Mouse (Mus musculus): ENCODE data around the gene Map4k4. TPM values are rescaled to one million over a fixed set of nuclear protein-coding genes. Genes with fewer than 3 reads are reported as not detected.

Map4k4 gene
- total RNA-seq, 1 experiment from 2014 or later, result 236 TPM

GRCm38 (mm10) chr1:40023206-40023605 lies 122.5 kb downstream of the Map4k4 start:
- no peak for ATAC-seq (ENCODE audit: extremely low read depth, insufficient number of reproducible peaks, low FRiP score, poor library complexity, severe bottlenecking)

- ATAC-seq (ENCODE audit: extremely low read depth, insufficient number of reproducible peaks, low FRiP score, poor library complexity, severe bottlenecking), result no peak
Observed at GRCm38 (mm10) chr1:40023748-40024147, 123.0 kb downstream of the Map4k4 start.

- ATAC-seq (ENCODE audit: extremely low read depth, insufficient number of reproducible peaks, low FRiP score, poor library complexity, severe bottlenecking), result no peak
Observed at GRCm38 (mm10) chr1:40024554-40025320, 124.0 kb downstream of the Map4k4 start.

GRCm38 (mm10) chr1:40025416-40025815 lies 124.7 kb downstream of the Map4k4 start:
- ATAC-seq (ENCODE audit: extremely low read depth, insufficient number of reproducible peaks, low FRiP score, poor library complexity, severe bottlenecking), result no peak

GRCm38 (mm10) chr1:40027116-40027620 lies 126.5 kb downstream of the Map4k4 start:
- ATAC-seq (ENCODE audit: extremely low read depth, insufficient number of reproducible peaks, low FRiP score, poor library complexity, severe bottlenecking), result no peak

- ATAC-seq (ENCODE audit: extremely low read depth, insufficient number of reproducible peaks, low FRiP score, poor library complexity, severe bottlenecking), result no peak
Observed at GRCm38 (mm10) chr1:40028207-40028998, 127.7 kb downstream of the Map4k4 start.

- ATAC-seq (ENCODE audit: extremely low read depth, insufficient number of reproducible peaks, low FRiP score, poor library complexity, severe bottlenecking), result no peak
Observed at GRCm38 (mm10) chr1:40029597-40029996, 128.9 kb downstream of the Map4k4 start.

GRCm38 (mm10) chr1:40030287-40030975 lies 129.7 kb downstream of the Map4k4 start:
- no peak for ATAC-seq (ENCODE audit: extremely low read depth, insufficient number of reproducible peaks, low FRiP score, poor library complexity, severe bottlenecking)

GRCm38 (mm10) chr1:40030976-40031356 lies 130.3 kb downstream of the Map4k4 start:
- ATAC-seq (ENCODE audit: extremely low read depth, insufficient number of reproducible peaks, low FRiP score, poor library complexity, severe bottlenecking), result no peak

GRCm38 (mm10) chr1:40031626-40032025 lies 130.9 kb downstream of the Map4k4 start:
- no peak for ATAC-seq (ENCODE audit: extremely low read depth, insufficient number of reproducible peaks, low FRiP score, poor library complexity, severe bottlenecking)

- no peak for ATAC-seq (ENCODE audit: extremely low read depth, insufficient number of reproducible peaks, low FRiP score, poor library complexity, severe bottlenecking)
Observed at GRCm38 (mm10) chr1:40033315-40033714, 132.6 kb downstream of the Map4k4 start.

GRCm38 (mm10) chr1:40033743-40034420 lies 133.2 kb downstream of the Map4k4 start:
- no peak for ATAC-seq (ENCODE audit: extremely low read depth, insufficient number of reproducible peaks, low FRiP score, poor library complexity, severe bottlenecking)

GRCm38 (mm10) chr1:40037831-40038230 lies 137.1 kb downstream of the Map4k4 start:
- ATAC-seq (ENCODE audit: extremely low read depth, insufficient number of reproducible peaks, low FRiP score, poor library complexity, severe bottlenecking), result no peak

- ATAC-seq (ENCODE audit: extremely low read depth, insufficient number of reproducible peaks, low FRiP score, poor library complexity, severe bottlenecking), result peak; percentile 67
Observed at GRCm38 (mm10) chr1:40045686-40046085, 145.0 kb downstream of the Map4k4 start.

- ATAC-seq (ENCODE audit: extremely low read depth, insufficient number of reproducible peaks, low FRiP score, poor library complexity, severe bottlenecking), result peak; percentile 36; the same call in 1 of the 2 replicates
Observed at GRCm38 (mm10) chr1:40046600-40046999, 145.9 kb downstream of the Map4k4 start.

GRCm38 (mm10) chr1:40051157-40051556 lies 150.4 kb downstream of the Map4k4 start:
- peak; percentile 89 for ATAC-seq (ENCODE audit: extremely low read depth, insufficient number of reproducible peaks, low FRiP score, poor library complexity, severe bottlenecking)

GRCm38 (mm10) chr1:40052156-40052555 lies 151.4 kb downstream of the Map4k4 start:
- no peak for ATAC-seq (ENCODE audit: extremely low read depth, insufficient number of reproducible peaks, low FRiP score, poor library complexity, severe bottlenecking)

- ATAC-seq (ENCODE audit: extremely low read depth, insufficient number of reproducible peaks, low FRiP score, poor library complexity, severe bottlenecking), result no peak
Observed at GRCm38 (mm10) chr1:40053071-40053470, 152.4 kb downstream of the Map4k4 start.

- no peak for ATAC-seq (ENCODE audit: extremely low read depth, insufficient number of reproducible peaks, low FRiP score, poor library complexity, severe bottlenecking)
Observed at GRCm38 (mm10) chr1:40055051-40055450, 154.3 kb downstream of the Map4k4 start.
